Mouse (Mus musculus) liver, adult 2 months (tissue): ENCODE data around the gene Fmnl3.

Experiments
- CTCF ChIP-seq: fragments of 200-500 bp; IDR thresholded peaks from 2 replicates; pipeline ENCODE4 v1.5.1; 2011; ENCODE audit warnings: low read depth, low read length, control low read depth
- POLR2A ChIP-seq: fragments of 200-500 bp; IDR thresholded peaks from 2 replicates; pipeline ENCODE4 v1.6.1; 2011; ENCODE audit warnings: low read length, control low read depth; ENCODE audit not compliant: insufficient read depth; ENCODE audit errors: extremely low read depth

DNA sequence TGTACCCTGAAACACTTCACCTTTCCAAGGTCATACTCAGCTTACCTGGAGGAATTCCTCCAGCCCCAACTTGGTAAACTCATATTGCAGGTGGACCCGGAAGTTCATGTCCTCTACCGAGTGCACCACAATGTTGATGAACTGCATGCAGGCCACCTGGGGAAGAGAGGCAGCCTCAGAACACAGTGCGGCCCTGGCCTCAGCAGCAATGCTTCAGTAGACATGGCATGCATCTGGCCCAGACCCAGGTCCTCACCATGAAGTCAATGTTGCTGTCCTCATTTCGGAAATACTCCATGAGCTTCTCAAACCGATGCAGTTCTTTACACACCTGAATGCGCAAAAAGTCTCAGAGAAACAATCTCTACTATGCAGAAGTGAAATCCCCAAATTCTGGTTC lies 44.7 kb downstream of the Fmnl3 start:
- TF ChIP-seq POLR2A (no peak), CTCF (no peak)
